Mouse (Mus musculus) intestine, embryonic 14.5 days (tissue): ENCODE measurements at regions not wholly inside any gene's neighbourhood (a gene's known extent, or its start where the extent isn't known, plus 50 kb on each side); places are given as distances from the start of the nearest gene placed in this dataset.
A peak's percentile ranks its signal among the peaks of the same experiment; 100 is the strongest.
"Not testable (repeated sequence)": the region's sequence is repeated elsewhere in the genome, so short reads cannot be mapped to it uniquely, and the experiment has no call there.

Experiments
- ATAC-seq: fragments of 200-750 bp; cut with Nextera tagmentation; replicated peaks from 2 replicates; pipeline ENCODE4 v1.8.0; 2017; ENCODE audit warnings: low read depth, moderate number of reproducible peaks, moderate TSS enrichment, moderate library complexity; ENCODE audit not compliant: low FRiP score, low TSS enrichment
- DNase-seq: peaks from one replicate; pipeline ENCODE4 v3.0.0-alpha.2; 2018; ENCODE audit warnings: low spot score
- H3K27ac ChIP-seq: fragments of 300-500 bp; sonication (generic); 2 replicates; pipeline ENCODE4 v1.5.1; 2014; ENCODE audit warnings: low read depth, mild to moderate bottlenecking, control low read depth
- H3K27me3 ChIP-seq: fragments of 300-500 bp; sonication (generic); replicated peaks from 2 replicates; pipeline ENCODE4 v1.6.1; 2014; ENCODE audit warnings: low read length, control low read depth; ENCODE audit not compliant: control insufficient read depth, insufficient read depth
- H3K36me3 ChIP-seq: fragments of 300-500 bp; sonication (generic); 2 replicates; pipeline ENCODE4 v1.6.1; 2014; ENCODE audit warnings: low read length, control low read depth; ENCODE audit not compliant: control insufficient read depth, insufficient read depth
- H3K4me1 ChIP-seq: fragments of 300-500 bp; sonication (generic); replicated peaks from 2 replicates; pipeline ENCODE4 v1.6.1; 2014; ENCODE audit warnings: low read length, control low read depth, mixed read lengths; ENCODE audit not compliant: control insufficient read depth, insufficient read depth
- H3K4me2 ChIP-seq: fragments of 300-500 bp; sonication (generic); 2 replicates; pipeline ENCODE4 v1.6.1; 2014; ENCODE audit warnings: low read length
- H3K4me3 ChIP-seq: fragments of 300-500 bp; sonication (generic); 2 replicates; pipeline ENCODE4 v1.5.1; 2014; ENCODE audit warnings: low read depth, low read length, control low read depth, mixed read lengths
- H3K9ac ChIP-seq: fragments of 300-500 bp; sonication (generic); 2 replicates; pipeline ENCODE4 v1.6.1; 2014; ENCODE audit warnings: mild to moderate bottlenecking, low read length
- H3K9me3 ChIP-seq: fragments of 300-500 bp; sonication (generic); 2 replicates; pipeline ENCODE4 v1.6.1; 2016; ENCODE audit warnings: low read length, control low read depth; ENCODE audit not compliant: control insufficient read depth
- WGBS: fragments of 180-500 bp; shearing (Covaris S2); extraction: QIAGEN DNeasy Blood & Tissue Kit; methylation state at CpG from one replicate; pipeline ENCODE4 v1.1.7; 2014; 5-methylcytosine and 5-hydroxymethylcytosine counted together

DNA sequence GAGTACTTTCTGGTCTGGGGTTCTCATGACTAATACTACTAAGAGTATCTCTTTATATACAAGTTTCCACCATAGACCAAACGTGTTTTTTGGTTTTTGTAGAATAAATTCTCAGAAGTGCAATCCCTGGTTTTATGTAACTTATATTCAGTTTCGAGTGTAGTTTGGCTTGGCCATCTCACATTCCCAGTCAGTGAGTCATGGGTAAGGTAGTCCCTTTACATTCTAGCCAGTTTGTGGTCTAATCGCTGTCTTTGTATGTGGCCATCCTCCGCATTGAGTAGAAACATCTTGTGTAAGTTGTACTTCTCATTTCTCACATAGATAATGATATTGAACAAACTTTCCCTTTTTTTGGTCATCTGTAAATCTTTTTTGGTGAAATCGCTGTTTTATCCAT, 88.3 kb downstream of the Anxa5 start:
- Histone ChIP-seq H3K4me2 (no peak overlapping the region), H3K9ac (no peak overlapping the region), H3K27ac (no peak overlapping the region), H3K4me1 (no peaks in the 10 kb centered on the region), H3K4me3 (no peak overlapping the region), H3K9me3 (no peaks in the 10 kb centered on the region), H3K36me3 (no peaks in the 10 kb centered on the region), H3K27me3 (no peaks in the 10 kb centered on the region)
- WGBS, result 90% methylated on average over 5 of the region's 5 CpGs
- DNase-seq (no peak), ATAC-seq (no peak)

DNA sequence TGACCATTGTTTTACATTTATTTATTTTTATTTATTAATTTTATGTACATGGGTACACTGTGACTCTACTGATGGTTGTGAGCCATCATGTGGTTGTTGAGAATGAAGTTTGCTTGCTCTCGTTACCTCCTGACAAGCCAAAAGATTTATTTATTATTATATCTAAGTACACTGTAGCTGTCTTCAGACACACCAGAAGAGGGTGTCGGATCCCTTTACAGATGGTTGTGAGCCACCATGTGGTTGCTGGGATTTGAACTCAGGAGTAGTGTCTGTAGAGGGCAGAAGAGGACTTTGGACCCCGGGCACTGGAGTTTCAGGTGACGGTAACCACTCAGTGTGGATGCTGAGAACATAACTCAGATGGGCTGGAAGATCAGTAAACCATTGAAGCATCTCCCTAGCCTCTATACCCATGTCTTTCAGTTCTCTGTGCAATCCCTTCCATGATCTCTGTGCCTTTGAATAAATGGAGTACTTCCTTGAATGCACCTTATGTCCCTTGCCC, 92.2 kb downstream of the Anxa5 start:
- no peaks in the 10 kb centered on the region for H3K27me3 ChIP-seq
- H3K4me3 ChIP-seq, result no peak overlapping the region
- no peak overlapping the region for H3K27ac ChIP-seq
- DNase-seq, result no peak
- H3K9me3 ChIP-seq, result no peaks in the 10 kb centered on the region
- no peaks in the 10 kb centered on the region for H3K4me1 ChIP-seq
- WGBS, result 89% methylated on average over 4 of the region's 4 CpGs
- no peak overlapping the region for H3K9ac ChIP-seq
- no peak for ATAC-seq
- no peak overlapping the region for H3K4me2 ChIP-seq
- H3K36me3 ChIP-seq, result no peaks in the 10 kb centered on the region

DNA sequence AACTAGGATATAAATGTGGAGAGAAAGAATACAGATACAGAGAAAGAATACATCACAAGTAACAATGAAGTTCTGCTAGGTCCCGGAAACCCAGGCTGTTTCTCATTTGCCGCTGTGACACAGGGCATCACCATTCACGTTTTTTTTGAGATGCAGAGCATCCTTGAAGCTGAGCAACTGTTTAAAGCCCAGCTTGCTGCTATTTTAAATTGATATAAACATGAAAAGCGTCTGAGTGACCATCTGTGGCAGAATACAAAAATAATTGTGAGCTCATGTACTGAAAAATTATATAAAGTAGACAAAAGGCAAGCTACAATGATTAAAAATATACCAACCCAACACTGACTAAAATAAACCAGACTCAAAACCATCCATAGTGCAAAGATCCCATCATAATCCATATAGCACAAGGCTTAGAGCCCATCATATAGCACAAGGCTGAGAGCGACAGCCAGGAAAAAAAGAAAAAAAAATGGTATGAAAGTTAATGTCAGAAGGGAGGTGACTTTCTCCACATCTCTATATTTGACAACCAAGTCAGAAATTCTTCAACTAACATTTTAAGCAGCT, 94.0 kb downstream of the Anxa5 start:
- 78% methylated on average over 5 of the region's 5 CpGs for WGBS
- H3K36me3 ChIP-seq, result no peaks in the 10 kb centered on the region

DNA sequence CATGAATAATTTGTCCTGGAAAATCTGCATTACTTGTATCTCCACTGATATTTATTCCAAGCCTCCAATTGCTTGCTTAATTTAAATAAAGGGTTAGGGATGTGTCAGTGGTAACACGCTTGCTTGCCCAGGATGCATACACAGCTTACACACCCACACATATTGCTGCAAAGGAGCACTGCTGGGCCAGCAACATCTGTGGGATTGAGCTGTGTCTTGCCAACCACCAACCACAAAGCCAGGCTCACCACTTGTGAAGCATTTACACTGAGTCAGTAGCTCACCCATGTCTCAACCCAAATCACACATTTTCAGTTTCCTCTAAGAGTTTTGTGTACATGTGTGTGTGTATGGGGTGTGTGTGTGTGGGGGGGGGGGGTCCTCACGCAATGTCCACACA, 100.0 kb downstream of the Anxa5 start:
- Histone ChIP-seq H3K27me3 (no peaks in the 10 kb centered on the region), H3K4me3 (no peak overlapping the region), H3K9ac (no peak overlapping the region), H3K4me1 (no peaks in the 10 kb centered on the region), H3K27ac (no peak overlapping the region), H3K9me3 (no peaks in the 10 kb centered on the region), H3K36me3 (no peaks in the 10 kb centered on the region), H3K4me2 (no peak overlapping the region)
- 82% methylated on average over 2 of the region's 2 CpGs for WGBS
- ATAC-seq, result no peak
- DNase-seq, result no peak

More for the DNA sequence above, 94.0 kb downstream of the Anxa5 start:
- Histone ChIP-seq H3K4me1 (no peaks in the 10 kb centered on the region), H3K4me3 (no peak overlapping the region), H3K27ac (no peak overlapping the region), H3K27me3 (no peaks in the 10 kb centered on the region), H3K4me2 (no peak overlapping the region), H3K9me3 (no peaks in the 10 kb centered on the region), H3K9ac (no peak overlapping the region)
- DNase-seq (no peak), ATAC-seq (no peak)

DNA sequence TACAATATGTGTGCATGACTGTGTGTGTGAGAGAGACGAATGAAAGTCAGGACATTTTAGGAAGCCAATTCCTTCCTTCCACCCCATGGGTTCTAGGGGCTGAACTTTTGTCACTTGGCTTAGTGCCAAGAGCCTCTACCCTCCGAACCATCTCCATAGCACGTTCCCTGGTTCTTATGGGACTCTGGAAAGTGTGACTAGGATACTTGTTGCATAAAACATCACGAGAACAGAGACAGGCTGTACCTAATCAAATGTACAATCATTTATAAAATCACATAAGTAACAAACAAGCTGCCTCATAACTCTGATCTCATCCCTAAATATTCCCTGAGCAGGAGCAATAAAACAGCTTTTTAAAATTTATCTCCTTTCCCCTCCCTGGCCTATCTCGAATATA, 100.8 kb downstream of the Anxa5 start:
- DNase-seq, result no peak
- no peak for ATAC-seq
- no peak overlapping the region for H3K4me2 ChIP-seq
- H3K9ac ChIP-seq, result no peak overlapping the region
- H3K9me3 ChIP-seq, result no peaks in the 10 kb centered on the region
- no peaks in the 10 kb centered on the region for H3K36me3 ChIP-seq
- H3K4me1 ChIP-seq, result no peaks in the 10 kb centered on the region
- H3K27ac ChIP-seq, result no peak overlapping the region
- no peaks in the 10 kb centered on the region for H3K27me3 ChIP-seq
- WGBS, result 59% methylated on average over 5 of the region's 5 CpGs
- no peak overlapping the region for H3K4me3 ChIP-seq

DNA sequence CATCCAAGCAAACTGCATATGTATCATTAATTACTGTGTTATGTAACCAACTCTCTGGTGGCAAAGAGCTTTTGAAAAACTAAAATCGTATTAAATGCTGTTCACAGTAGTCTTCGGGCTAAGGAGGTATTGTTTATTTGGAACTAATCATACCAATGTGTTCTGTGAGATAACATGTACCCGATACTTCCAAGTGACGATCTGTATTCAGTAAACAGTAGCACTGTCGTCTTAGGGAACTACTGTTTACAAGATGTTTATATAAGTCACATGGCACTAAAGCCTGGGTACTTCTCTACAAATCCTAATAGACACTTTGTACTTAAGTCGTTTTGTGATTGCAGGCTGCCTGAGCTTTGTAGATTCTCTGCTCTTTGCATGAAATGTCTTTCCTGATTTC, 114.8 kb downstream of the Anxa5 start:
- no peaks in the 10 kb centered on the region for H3K4me1 ChIP-seq
- DNase-seq, result no peak
- WGBS, result 39% methylated on average over 6 of the region's 6 CpGs
- H3K9me3 ChIP-seq, result no peaks in the 10 kb centered on the region
- H3K36me3 ChIP-seq, result no peaks in the 10 kb centered on the region
- H3K9ac ChIP-seq, result no peak overlapping the region
- ATAC-seq, result no peak
- H3K27ac ChIP-seq, result no peak overlapping the region
- no peaks in the 10 kb centered on the region for H3K27me3 ChIP-seq
- no peak overlapping the region for H3K4me2 ChIP-seq
- no peak overlapping the region for H3K4me3 ChIP-seq

DNA sequence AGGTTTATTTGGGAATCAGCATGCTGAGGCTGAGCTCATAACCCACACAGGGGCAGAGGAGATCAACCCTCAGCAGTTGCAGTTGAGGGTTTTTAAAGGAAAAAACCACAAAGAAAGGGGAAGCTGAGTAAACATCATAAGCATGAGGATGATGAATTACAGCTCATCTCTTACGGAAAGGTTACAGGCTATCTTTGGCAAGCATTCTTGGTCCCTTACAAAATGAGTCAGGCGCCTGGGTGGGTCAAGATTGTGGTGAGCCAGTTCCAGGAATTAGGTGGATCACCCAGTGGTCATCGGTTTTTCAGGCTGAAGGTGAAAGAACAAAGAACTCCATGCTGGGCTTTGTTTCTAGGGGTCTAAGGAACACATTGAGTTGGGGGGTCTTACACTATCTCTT, 121.5 kb downstream of the Anxa5 start:
- H3K9ac ChIP-seq, ATAC-seq, H3K4me1 ChIP-seq, H3K27me3 ChIP-seq, H3K4me2 ChIP-seq, H3K27ac ChIP-seq, H3K4me3 ChIP-seq, H3K9me3 ChIP-seq, DNase-seq, H3K36me3 ChIP-seq: not testable (repeated sequence)
- WGBS, result 92% methylated on average over 3 of the region's 3 CpGs

DNA sequence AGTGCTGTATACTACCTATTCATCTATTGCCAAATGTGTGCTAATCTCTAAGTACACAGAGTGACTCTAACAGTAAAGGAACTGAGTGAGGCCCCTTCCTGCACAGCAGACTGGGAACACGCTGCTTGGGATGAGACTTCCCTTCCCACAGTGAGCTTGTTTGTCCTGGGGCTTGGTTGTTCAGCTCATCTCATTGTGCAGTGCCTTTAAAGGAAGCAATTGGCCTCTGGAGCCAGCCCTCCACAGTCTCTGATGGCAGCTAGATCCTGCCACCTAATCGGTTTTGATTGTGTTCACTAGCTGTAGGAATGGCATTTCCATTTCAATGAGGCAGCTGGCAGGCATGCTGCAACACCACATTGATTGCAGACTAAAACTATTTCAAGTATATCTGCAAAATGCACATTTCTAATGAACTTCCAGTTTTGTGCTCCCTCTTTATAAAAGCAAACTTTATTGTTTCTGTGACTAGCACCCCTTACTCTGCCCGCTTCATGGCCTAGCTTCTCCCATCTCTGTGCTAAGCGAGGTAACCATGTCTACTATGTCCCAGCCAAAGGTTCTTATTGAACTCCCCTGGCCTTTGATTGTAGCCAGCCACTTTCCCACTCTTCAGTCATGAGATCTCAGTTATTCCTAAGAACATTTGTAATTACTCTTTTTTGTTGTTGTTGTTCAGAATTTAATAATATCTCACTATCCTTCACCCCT, 123.5 kb downstream of the Anxa5 start:
- Histone ChIP-seq H3K27ac (no peak overlapping the region), H3K36me3 (no peaks in the 10 kb centered on the region), H3K4me3 (no peak overlapping the region), H3K4me1 (no peaks in the 10 kb centered on the region), H3K9me3 (no peaks in the 10 kb centered on the region), H3K9ac (no peak overlapping the region), H3K4me2 (no peak overlapping the region), H3K27me3 (no peaks in the 10 kb centered on the region)
- peak; percentile 54 for DNase-seq
- ATAC-seq, result peak; percentile 50; the same call in 1 of the 2 replicates
- WGBS, result 54% methylated on average over 4 of the region's 4 CpGs

DNA sequence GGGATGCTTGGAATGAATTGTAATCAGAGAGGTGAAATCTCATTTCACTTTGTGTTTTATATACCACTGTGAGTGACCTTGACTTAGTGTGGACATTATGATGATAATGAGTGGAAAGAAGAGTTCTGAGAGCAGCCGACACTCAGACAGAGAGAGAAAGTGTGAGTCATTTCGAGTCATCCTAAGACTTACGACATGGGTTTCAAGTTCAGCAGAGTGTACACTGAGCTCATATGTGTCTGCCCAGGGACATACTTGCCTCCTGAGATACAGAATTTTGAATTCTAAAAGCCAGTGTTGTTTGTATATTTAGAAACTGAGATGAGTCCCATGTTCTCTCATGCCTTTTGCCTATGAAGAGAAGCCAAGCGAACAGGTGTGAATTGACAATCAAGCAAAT, 126.6 kb downstream of the Anxa5 start:
- no peaks in the 10 kb centered on the region for H3K4me1 ChIP-seq
- WGBS, result 88% methylated on average over 4 of the region's 4 CpGs
- no peak overlapping the region for H3K4me3 ChIP-seq
- DNase-seq (no peak), ATAC-seq (no peak)
- H3K4me2 ChIP-seq, result no peak overlapping the region
- no peak overlapping the region for H3K9ac ChIP-seq
- H3K9me3 ChIP-seq, result no peaks in the 10 kb centered on the region
- no peaks in the 10 kb centered on the region for H3K27me3 ChIP-seq
- H3K27ac ChIP-seq, result no peak overlapping the region
- no peaks in the 10 kb centered on the region for H3K36me3 ChIP-seq
